Mouse (Mus musculus) skeletal muscle tissue, adult 2 months (tissue): ENCODE measurements around the gene Fbxo11.
"Not testable (repeated sequence)": the region's sequence is repeated elsewhere in the genome, so short reads cannot be mapped to it uniquely, and the experiment has no call there.

Experiments
- DNase-seq: peaks from one replicate; pipeline ENCODE4 v3.0.0-alpha.2; 2012; ENCODE audit warnings: low read depth, low spot score

The Fbxo11 gene

DNA sequence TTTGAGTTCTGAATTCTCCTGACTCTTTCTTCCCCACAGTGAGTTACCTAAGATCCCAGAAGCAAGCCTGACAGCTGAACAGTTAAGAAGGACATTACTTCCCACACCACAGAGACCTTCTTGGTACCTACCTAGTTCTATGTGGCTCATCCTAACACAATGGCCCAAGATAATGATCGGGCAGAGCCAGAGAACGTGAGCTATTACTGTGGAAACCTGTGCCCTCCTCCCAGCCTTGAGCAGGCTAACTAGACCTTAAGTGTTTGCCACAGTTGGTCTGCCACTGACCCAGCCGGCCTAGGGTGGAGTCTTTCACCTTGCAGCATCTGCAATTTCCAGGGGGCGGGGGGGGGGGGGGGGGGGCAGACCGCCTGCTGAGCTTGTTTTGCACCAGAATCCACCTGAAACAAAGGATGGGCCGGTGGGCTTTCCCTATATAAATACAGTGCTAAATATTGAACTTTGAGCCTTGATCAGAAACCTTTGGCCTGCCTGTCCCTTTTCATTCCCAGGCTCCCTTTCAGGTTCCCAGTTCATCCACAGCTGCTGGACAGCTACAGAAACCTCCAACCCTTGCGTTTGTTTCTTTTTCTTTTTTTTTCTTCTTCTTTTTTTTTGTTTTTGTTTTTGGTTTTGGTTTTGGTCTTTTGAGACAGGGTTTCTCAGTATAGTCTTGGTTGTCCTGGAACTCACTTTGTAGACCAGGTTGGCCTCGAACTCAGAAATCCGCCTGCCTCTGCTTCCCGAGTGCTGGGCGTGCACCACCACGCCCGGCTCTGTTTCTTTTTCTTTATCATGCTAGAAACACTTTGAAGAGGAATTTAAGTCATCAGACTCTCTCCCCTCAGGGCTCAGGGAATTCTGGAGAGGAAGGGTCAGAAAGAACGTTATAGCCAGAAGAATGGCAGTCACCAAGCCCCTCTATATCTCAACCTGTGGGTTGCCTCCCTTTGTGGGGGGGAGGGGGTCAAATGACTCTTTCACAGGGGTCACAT lies 101.7 kb downstream of the Fbxo11 start:
- no peak for DNase-seq

DNA sequence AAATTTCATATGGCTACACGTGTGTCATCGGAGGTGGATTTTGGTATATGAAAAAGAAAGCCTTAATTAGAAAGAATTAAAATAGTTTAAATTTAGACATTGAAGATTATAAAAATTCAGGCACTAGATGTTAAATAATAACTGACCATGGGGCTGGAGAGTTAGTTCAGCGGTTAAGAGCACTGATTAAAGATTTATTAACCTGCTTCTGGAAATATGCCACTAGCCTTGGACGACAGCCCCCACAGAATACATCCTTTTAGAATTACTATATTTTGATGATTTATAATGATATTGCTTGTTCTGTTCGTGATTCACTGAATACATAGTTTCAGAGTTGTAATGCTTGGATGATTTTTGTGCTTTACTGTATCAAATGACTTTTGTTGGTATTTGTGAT lies 105.2 kb downstream of the Fbxo11 start:
- not testable (repeated sequence) for DNase-seq

DNA sequence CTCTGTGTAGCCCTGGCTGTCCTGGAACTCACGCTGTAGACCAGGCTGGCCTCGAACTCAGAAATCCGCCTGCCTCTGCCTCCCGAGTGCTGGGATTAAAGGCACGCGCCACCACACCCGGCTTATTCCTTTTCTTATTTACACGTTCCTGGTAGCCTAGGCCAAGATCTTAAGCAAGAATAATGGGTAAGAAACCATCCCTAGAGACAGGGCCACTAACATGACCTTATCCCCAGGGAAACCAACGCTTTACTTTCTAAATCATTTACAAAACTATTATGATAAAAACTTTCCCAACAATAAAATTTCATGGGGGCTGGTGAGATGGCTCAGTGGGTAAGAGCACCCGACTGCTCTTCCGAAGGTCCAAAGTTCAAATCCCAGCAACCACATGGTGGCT lies 105.7 kb downstream of the Fbxo11 start:
- DNase-seq, result not testable (repeated sequence)

DNA sequence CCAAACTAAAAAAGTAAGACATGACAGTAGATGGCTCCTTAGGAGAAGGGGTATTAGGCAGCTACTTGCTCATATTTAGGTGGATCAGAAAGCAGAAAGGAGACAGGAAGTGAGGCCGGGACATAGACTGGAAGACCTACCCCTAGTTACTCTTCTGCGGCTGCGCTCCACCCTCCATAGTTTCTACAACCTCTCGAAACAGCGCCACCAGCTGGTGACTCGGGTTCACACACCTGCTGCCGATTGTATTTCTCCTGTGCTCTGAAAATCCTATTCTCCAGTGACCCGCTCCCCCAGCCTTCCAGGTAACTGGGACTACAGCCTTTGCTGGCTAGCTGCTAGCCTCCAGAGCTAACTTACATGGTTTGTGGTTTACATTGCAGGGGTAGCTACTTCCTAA lies 106.8 kb downstream of the Fbxo11 start:
- DNase-seq, result no peak

DNA sequence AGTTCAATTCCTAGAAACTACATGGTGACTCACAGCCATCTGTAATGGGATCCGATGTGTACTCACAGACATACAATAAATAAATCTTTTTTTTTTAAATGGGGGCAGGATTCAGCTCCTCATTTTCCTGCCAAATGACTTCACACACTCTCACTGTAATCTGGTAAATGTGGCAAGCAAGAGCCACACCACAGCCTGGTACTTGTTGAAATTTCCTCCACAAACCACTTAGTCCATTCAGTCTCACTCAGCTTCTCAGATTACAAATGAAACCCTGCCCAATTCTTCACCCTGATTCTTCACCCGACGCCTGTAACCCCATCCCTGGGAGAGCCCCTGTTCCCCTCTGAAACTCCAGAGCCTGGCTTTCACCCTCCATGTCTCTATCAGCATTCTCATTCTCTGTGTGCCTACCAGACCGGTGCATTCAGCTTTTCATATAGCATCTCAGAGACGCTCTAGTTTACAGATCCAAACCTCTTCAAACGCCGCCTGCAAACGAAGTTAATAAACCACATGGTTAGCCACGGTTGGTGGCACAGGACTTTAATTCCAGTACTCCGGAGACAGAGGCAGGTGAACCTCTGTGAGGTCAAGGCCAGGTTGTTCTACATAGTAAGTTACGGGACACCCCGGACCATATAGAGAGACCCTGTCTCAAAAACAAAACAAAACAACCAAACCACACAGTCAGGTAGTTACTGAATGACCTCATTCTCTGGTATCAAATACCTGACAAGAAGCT lies 107.8 kb downstream of the Fbxo11 start:
- DNase-seq, result no peak

DNA sequence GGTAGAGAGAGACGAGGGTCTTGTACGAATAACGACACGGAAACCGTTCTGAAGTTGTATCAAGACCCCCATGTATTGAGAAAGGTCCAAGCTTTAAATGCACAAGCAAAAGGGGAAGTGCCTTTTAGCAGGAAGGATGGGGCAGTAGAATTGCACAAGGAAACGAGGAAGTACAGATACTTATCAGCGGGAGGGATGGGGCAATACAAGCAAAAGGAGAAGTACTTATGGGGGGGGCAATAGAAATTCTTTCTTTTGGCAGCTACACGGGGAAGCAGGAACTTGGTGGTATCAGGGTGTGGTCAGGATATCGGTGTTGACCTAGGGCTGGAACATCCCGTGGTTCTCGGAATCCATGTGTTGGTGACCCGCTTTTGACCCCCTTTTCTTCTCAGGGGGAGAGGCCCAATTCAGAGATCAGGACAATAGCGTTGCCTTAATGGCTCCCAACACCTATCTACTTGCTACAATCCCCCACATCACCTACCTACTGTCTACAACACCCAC lies 110.4 kb downstream of the Fbxo11 start:
- not testable (repeated sequence) for DNase-seq

DNA sequence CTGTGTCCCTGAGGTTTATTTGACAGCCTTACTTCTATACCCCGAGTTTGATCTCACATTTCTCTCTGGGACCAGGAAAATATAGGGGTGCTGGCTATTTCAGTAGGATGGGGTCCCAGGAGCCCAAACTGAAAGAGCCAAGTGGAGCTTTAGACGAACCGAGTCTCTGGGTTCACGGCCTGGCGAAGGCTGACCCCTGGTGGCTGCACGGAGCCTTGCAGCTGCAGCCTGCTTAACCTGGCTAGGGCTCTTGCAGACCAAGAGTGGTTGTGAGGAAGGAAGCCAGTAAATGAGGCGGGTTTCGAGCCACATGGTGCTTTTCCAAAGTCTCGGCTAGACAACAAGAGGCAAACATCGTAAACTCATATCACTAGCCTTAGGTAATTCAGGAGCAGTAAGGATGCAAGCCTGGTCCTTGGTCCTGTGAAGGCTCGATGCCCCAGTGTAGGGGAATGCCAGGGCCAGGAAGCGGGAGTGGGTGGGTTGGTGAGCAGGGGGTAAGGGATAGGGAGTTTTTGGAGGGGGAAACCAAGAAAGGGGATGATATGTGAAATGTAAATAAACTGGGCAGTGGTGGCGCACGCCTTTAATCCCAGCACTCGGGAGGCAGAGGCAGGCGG lies 116.0 kb downstream of the Fbxo11 start:
- peak; percentile 38 for DNase-seq
